In genomic region chr8:115703056-115703455, GRCm38 (mm10) we compare ENCODE assay signal across 12 mouse cellular contexts. TPM values are rescaled to one million over a fixed set of nuclear protein-coding genes. Genes with fewer than 3 reads are reported as not detected.
DNase-seq lines count a peak whose midpoint lies in the region; ATAC-seq and TF ChIP-seq lines count a peak whose summit lies in the region.
"Had no signal": no experiment of that assay in that cellular context is flagged by ENCODE, and none has a peak within 500 bp of the region (broad histone marks: within the 10 kb centered on the region; RNA-seq: fewer than 3 reads in every experiment).

No protein-coding gene starts in this region.

- H3K4me2 ChIP-seq in kidney, embryonic 15.5 days: peak overlapping the region; percentile 34
- no peak overlapping the region for H3K4me2 ChIP-seq in midbrain, embryonic 11.5 days
- H3K4me2 ChIP-seq in neural tube, embryonic 14.5 days (ENCODE audit: low read depth, low read length): peak overlapping the region; percentile 32; the same call in 1 of the 2 replicates
- H3K4me2 ChIP-seq: limb, embryonic 15.5 days had no signal

- TF ChIP-seq CTCF in cerebellum, adult 2 months (IDR thresholded peaks at IDR 0.05; ENCODE audit: borderline replicate concordance, insufficient read depth, low read depth, low read length): no peak

- no peak overlapping the region for H3K27ac ChIP-seq in cerebellum, adult 2 months (ENCODE audit: insufficient read depth, low read length)
- H3K27ac ChIP-seq in kidney, embryonic 15.5 days: no peak overlapping the region
- no peak overlapping the region for H3K27ac ChIP-seq in midbrain, embryonic 11.5 days (ENCODE audit: low read depth, low read length)
- H3K27ac ChIP-seq in midbrain, embryonic 10.5 days (replicated peaks): no peak overlapping the region
- H3K27ac ChIP-seq in neural tube, embryonic 14.5 days (ENCODE audit: low read depth, low read length): no peak overlapping the region
- H3K27ac ChIP-seq: limb, embryonic 15.5 days had no signal

- no peak for TF ChIP-seq POLR2A in cerebellum, adult 2 months (IDR thresholded peaks at IDR 0.05; ENCODE audit: borderline replicate concordance, insufficient read depth, low read length)

- H3K4me1 ChIP-seq in cerebellum, adult 2 months (ENCODE audit: control insufficient read depth, insufficient read depth, low read length): no peaks in the 10 kb centered on the region; the same call in none of the 2 replicates
- H3K4me1 ChIP-seq in kidney, embryonic 15.5 days: peaks cover 41% of the 10 kb centered on the region
- peaks cover 10% of the 10 kb centered on the region for H3K4me1 ChIP-seq in midbrain, embryonic 11.5 days (ENCODE audit: control insufficient read depth, insufficient read depth, low read length)
- peaks cover 30% of the 10 kb centered on the region for H3K4me1 ChIP-seq in midbrain, embryonic 10.5 days
- no peaks in the 10 kb centered on the region for H3K4me1 ChIP-seq in neural tube, embryonic 14.5 days (ENCODE audit: control insufficient read depth, insufficient read depth, low read length)

- no peaks in the 10 kb centered on the region for H3K9me3 ChIP-seq in kidney, embryonic 15.5 days (replicated peaks)
- H3K9me3 ChIP-seq in midbrain, embryonic 11.5 days (ENCODE audit: control insufficient read depth, low read length): no peaks in the 10 kb centered on the region
- no peaks in the 10 kb centered on the region for H3K9me3 ChIP-seq in midbrain, embryonic 10.5 days (replicated peaks)
- no peaks in the 10 kb centered on the region for H3K9me3 ChIP-seq in neural tube, embryonic 14.5 days (ENCODE audit: control insufficient read depth, low read length)
- H3K9me3 ChIP-seq: limb, embryonic 15.5 days had no signal

- 74% methylated on average over 4 of the region's 4 CpGs for WGBS in cerebellum, adult 2 months
- WGBS in kidney, embryonic 15.5 days: 88% methylated on average over 4 of the region's 4 CpGs
- 87% methylated on average over 4 of the region's 4 CpGs for WGBS in midbrain, embryonic 11.5 days
- WGBS in midbrain, embryonic 10.5 days: 92% methylated on average over 4 of the region's 4 CpGs
- WGBS in neural tube, embryonic 14.5 days: 91% methylated on average over 4 of the region's 4 CpGs

- no peak for DNase-seq in cerebellum, adult 2 months
- no peak for DNase-seq in cerebellum, postnatal 14 days
- no peak for DNase-seq in kidney, adult 8-10 months
- DNase-seq in midbrain, embryonic 11.5 days (ENCODE audit: low spot score, missing footprints): peak; percentile 82
- DNase-seq in midbrain, embryonic 10.5 days (ENCODE audit: low spot score): no peak
- no peak for DNase-seq in cerebellum, adult 11-12 months
- DNase-seq: adrenal gland, postnatal 10 days; layer of hippocampus, postnatal 36 days; thymus, postnatal 14 days had no signal

- peak overlapping the region; percentile 59 for H3K4me3 ChIP-seq in cerebellum, adult 2 months (replicated peaks; ENCODE audit: insufficient read depth, low read depth, low read length)
- peak overlapping the region; percentile 16; the same call in 1 of the 2 replicates for H3K4me3 ChIP-seq in kidney, embryonic 15.5 days (replicated peaks)
- H3K4me3 ChIP-seq in midbrain, embryonic 11.5 days (ENCODE audit: low read depth, low read length): no peak overlapping the region
- no peak overlapping the region for H3K4me3 ChIP-seq in midbrain, embryonic 10.5 days
- 0 out of 2 replicates have a peak overlapping the region, but pooled peaks have one; percentile 8 for H3K4me3 ChIP-seq in neural tube, embryonic 14.5 days (ENCODE audit: low read depth, low read length)

- no peak for ATAC-seq in kidney, embryonic 15.5 days (replicated peaks; ENCODE audit: low FRiP score)
- no peak for ATAC-seq in midbrain, embryonic 11.5 days (ENCODE audit: low FRiP score)
- no peak for ATAC-seq in neural tube, embryonic 14.5 days (ENCODE audit: low read depth)

- H3K27me3 ChIP-seq in cerebellum, adult 2 months (ENCODE audit: control insufficient read depth, insufficient read depth, low read length): no peaks in the 10 kb centered on the region; the same call in 1 of the 2 replicates
- H3K27me3 ChIP-seq in kidney, embryonic 15.5 days: no peaks in the 10 kb centered on the region
- peaks cover 4% of the 10 kb centered on the region; the same call in 1 of the 2 replicates for H3K27me3 ChIP-seq in midbrain, embryonic 11.5 days (ENCODE audit: control insufficient read depth, insufficient read depth, low read length)
- H3K27me3 ChIP-seq in midbrain, embryonic 10.5 days (ENCODE audit: low read depth, poor library complexity, severe bottlenecking): peaks cover 65% of the 10 kb centered on the region
- H3K27me3 ChIP-seq in neural tube, embryonic 14.5 days (ENCODE audit: control insufficient read depth, insufficient read depth, low read length): no peaks in the 10 kb centered on the region

- H3K9ac ChIP-seq in kidney, embryonic 15.5 days: no peak overlapping the region
- H3K9ac ChIP-seq in midbrain, embryonic 11.5 days (ENCODE audit: low read length): no peak overlapping the region
- H3K9ac ChIP-seq in neural tube, embryonic 14.5 days (replicated peaks; ENCODE audit: low read depth, low read length): no peak overlapping the region
- H3K9ac ChIP-seq: limb, embryonic 15.5 days had no signal

- H3K36me3 ChIP-seq in kidney, embryonic 15.5 days: no peaks in the 10 kb centered on the region
- no peaks in the 10 kb centered on the region for H3K36me3 ChIP-seq in midbrain, embryonic 11.5 days (ENCODE audit: control insufficient read depth, insufficient read depth, low read length)
- H3K36me3 ChIP-seq in midbrain, embryonic 10.5 days: no peaks in the 10 kb centered on the region
- H3K36me3 ChIP-seq in neural tube, embryonic 14.5 days (ENCODE audit: control insufficient read depth, insufficient read depth, low read length): no peaks in the 10 kb centered on the region
- H3K36me3 ChIP-seq: limb, embryonic 15.5 days had no signal

RNA-seq across cellular contexts. Expression of gene Maf, which starts 4.5 kb away (rescaled TPM):
- 22.6 and 24.2 TPM in 2 replicates for polyA plus RNA-seq in cerebellum, adult 2 months (2012; rRNA removed)
- polyA plus RNA-seq in kidney, embryonic 15.5 days (2015; fragmentation: Nextera tagmentation; extraction: Ambion mirVana): 8.6 and 9.9 TPM in 2 replicates
- 4.2 and 4.7 TPM in 2 replicates for polyA plus RNA-seq in midbrain, embryonic 11.5 days (2014; fragmentation: Nextera tagmentation; extraction: Ambion mirVana)
- 2.2 and 2.6 TPM in 2 replicates for polyA plus RNA-seq in midbrain, embryonic 10.5 days (2016; fragmentation: Nextera tagmentation; extraction: Ambion mirVana)
- polyA plus RNA-seq in neural tube, embryonic 14.5 days (2014; fragmentation: Nextera tagmentation; extraction: Ambion mirVana): 20.5 and 20.9 TPM in 2 replicates

Comparison
In these comparisons a context has a peak if more than half of its experiments do, and no peak if none do; other contexts are left out.
1. H3K4me3 ChIP-seq: peak in cerebellum, adult 2 months (single experiment), kidney, embryonic 15.5 days (single experiment) and neural tube, embryonic 14.5 days (single experiment); none in midbrain, embryonic 11.5 days (single experiment) and midbrain, embryonic 10.5 days (single experiment).